Mouse (Mus musculus) bone marrow macrophage, adult 2 months (primary cell): Measurements from ENCODE around the gene Isyna1.

Experiments
- CTCF ChIP-seq: IDR thresholded peaks from 2 replicates; pipeline ENCODE4 v1.5.1; 2012; ENCODE audit warnings: low read depth, mild to moderate bottlenecking, low read length, moderate library complexity
- POLR2A ChIP-seq: IDR thresholded peaks from 2 replicates; pipeline ENCODE4 v1.6.1; 2012; ENCODE audit warnings: mild to moderate bottlenecking, low read depth, low read length, borderline replicate concordance

- TF ChIP-seq CTCF (no peak), POLR2A (no peak)
These were observed 3.5 kb downstream of the Isyna1 start for GRCm38 (mm10) chr8:70597417-70598272.
